Mouse (Mus musculus): ENCODE results near the gene Nek6. TPM values are rescaled to one million over a fixed set of nuclear protein-coding genes. Genes with fewer than 3 reads are reported as not detected.

The Nek6 gene
- polyA plus RNA-seq, 1 experiment: 25.6 TPM

DNA sequence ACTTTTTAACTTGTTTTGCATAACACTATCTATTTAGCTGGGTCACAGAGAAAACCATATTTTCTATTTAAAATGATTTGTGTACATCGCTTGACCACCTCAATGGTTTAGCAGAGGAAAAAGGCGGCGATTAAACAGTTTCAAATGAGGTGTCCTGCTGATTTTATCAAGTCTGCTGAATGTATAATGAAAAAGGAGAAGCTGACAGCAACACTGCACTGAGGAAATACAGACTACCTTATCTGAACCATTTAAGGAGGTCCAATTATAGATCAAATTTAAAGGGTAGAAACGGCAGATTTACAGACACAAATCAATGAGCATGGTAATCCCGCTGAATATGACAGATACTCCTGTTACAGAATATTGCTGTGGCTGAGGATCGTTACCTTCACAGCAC is 103.0 kb downstream of the Nek6 start:
- Histone ChIP-seq H3K4me2 (ENCODE audit: low read depth) (no peak overlapping the region), H3K79me2 (ENCODE audit: control insufficient read depth, insufficient read depth) (peaks cover 32% of the 10 kb centered on the region), H3K4me3 (no peak overlapping the region), H3K36me3 (ENCODE audit: control insufficient read depth, insufficient read depth) (peaks cover 23% of the 10 kb centered on the region), H3ac (ENCODE audit: control insufficient read depth, insufficient read length) (no peak overlapping the region), H3K27me3 (ENCODE audit: control insufficient read depth, insufficient read depth, insufficient read length) (no peaks in the 10 kb centered on the region)
- no peak for TF ChIP-seq SRF (IDR thresholded peaks at IDR 0.05; ENCODE audit: control insufficient read depth, insufficient read length, low read depth)
- no peak for TF ChIP-seq MYOD1 (IDR thresholded peaks at IDR 0.05; ENCODE audit: control insufficient read depth in 1 of 3, insufficient read length in 2 of 3, low read depth in 2 of 3)
- no peak for TF ChIP-seq E2F4 (IDR thresholded peaks at IDR 0.05; ENCODE audit: insufficient read depth)

DNA sequence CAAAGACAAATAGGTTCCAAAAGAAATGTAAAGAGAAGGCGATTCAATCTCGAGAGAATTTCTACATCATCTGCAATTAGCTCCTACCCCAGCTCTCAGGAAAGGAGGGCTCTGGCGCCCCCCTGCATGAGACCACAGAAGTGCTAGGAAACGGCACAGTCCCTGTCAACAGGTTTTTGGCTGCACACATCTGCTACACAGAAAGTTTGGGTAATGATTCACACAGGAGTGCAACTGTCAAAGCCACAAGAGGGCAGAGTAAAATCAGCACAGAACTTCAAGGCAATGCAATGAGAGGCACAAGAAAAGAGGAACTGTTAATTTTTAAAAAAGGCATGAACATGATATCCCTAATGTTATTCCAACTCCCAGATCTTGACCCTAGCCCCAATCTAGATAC is 104.6 kb downstream of the Nek6 start:
- Histone ChIP-seq H3K79me2 (ENCODE audit: control insufficient read depth, insufficient read depth) (peaks cover 33% of the 10 kb centered on the region), H3K27me3 (ENCODE audit: control insufficient read depth, insufficient read depth, insufficient read length) (no peaks in the 10 kb centered on the region), H3K4me2 (ENCODE audit: low read depth) (no peak overlapping the region), H3K4me3 (no peak overlapping the region), H3K36me3 (ENCODE audit: control insufficient read depth, insufficient read depth) (peaks cover 18% of the 10 kb centered on the region), H3ac (ENCODE audit: control insufficient read depth, insufficient read length) (no peak overlapping the region)
- peak in 1 of 3 experiments; percentile 4 for TF ChIP-seq MYOD1 (IDR thresholded peaks at IDR 0.05; ENCODE audit: control insufficient read depth in 1 of 3, insufficient read length in 2 of 3, low read depth in 2 of 3)
- no peak for TF ChIP-seq TCF12 (IDR thresholded peaks at IDR 0.05; ENCODE audit: insufficient read depth, poor library complexity, severe bottlenecking)
- no peak for TF ChIP-seq TCF3 (IDR thresholded peaks at IDR 0.05; ENCODE audit: insufficient read length, low read depth)
- TF ChIP-seq CEBPB (IDR thresholded peaks at IDR 0.05; ENCODE audit: insufficient read depth, poor library complexity, severe bottlenecking): no peak

GRCm38 (mm10) chr2:38616956-38617872 is 105.8 kb downstream of the Nek6 start:
- Histone ChIP-seq H3ac (ENCODE audit: control insufficient read depth, insufficient read length) (no peak overlapping the region), H3K4me3 (no peak overlapping the region), H3K79me2 (ENCODE audit: control insufficient read depth, insufficient read depth) (peaks cover 41% of the 10 kb centered on the region), H3K4me2 (ENCODE audit: low read depth) (no peak overlapping the region), H3K36me3 (ENCODE audit: control insufficient read depth, insufficient read depth) (peaks cover 13% of the 10 kb centered on the region), H3K27me3 (ENCODE audit: control insufficient read depth, insufficient read depth, insufficient read length) (no peaks in the 10 kb centered on the region)
- no peak for TF ChIP-seq MYOG (IDR thresholded peaks at IDR 0.05; ENCODE audit: control insufficient read depth in 1 of 3, insufficient read depth in 1 of 3, insufficient read length in 2 of 3, low read depth in 2 of 3)
- TF ChIP-seq CEBPB (IDR thresholded peaks at IDR 0.05; ENCODE audit: insufficient read depth, poor library complexity, severe bottlenecking): no peak
- no peak for TF ChIP-seq TCF12 (IDR thresholded peaks at IDR 0.05; ENCODE audit: insufficient read depth, poor library complexity, severe bottlenecking)
- no peak for TF ChIP-seq SRF (IDR thresholded peaks at IDR 0.05; ENCODE audit: control insufficient read depth, insufficient read length, low read depth)

- H3K4me2 ChIP-seq (ENCODE audit: low read depth): no peak overlapping the region
- peaks cover 13% of the 10 kb centered on the region for H3K36me3 ChIP-seq (ENCODE audit: control insufficient read depth, insufficient read depth)
- TF ChIP-seq REST (IDR thresholded peaks at IDR 0.05; ENCODE audit: insufficient read depth, insufficient read length): no peak
- TF ChIP-seq POLR2A (IDR thresholded peaks at IDR 0.05; ENCODE audit: insufficient read length, low read depth): no peak
- no peak for TF ChIP-seq TCF12 (IDR thresholded peaks at IDR 0.05; ENCODE audit: insufficient read depth, poor library complexity, severe bottlenecking)
- H3K27me3 ChIP-seq (ENCODE audit: control insufficient read depth, insufficient read depth, insufficient read length): no peaks in the 10 kb centered on the region
- H3ac ChIP-seq (ENCODE audit: control insufficient read depth, insufficient read length): no peak overlapping the region
- no peak overlapping the region for H3K4me3 ChIP-seq
- peaks cover 56% of the 10 kb centered on the region for H3K79me2 ChIP-seq (ENCODE audit: control insufficient read depth, insufficient read depth)
Observed at GRCm38 (mm10) chr2:38619777-38620176, 108.3 kb downstream of the Nek6 start.

GRCm38 (mm10) chr2:38621076-38621475 is 109.6 kb downstream of the Nek6 start:
- Histone ChIP-seq H3K4me2 (ENCODE audit: low read depth) (no peak overlapping the region), H3K4me3 (no peak overlapping the region), H3ac (ENCODE audit: control insufficient read depth, insufficient read length) (no peak overlapping the region), H3K79me2 (ENCODE audit: control insufficient read depth, insufficient read depth) (peaks cover 65% of the 10 kb centered on the region), H3K36me3 (ENCODE audit: control insufficient read depth, insufficient read depth) (peaks cover 16% of the 10 kb centered on the region), H3K27me3 (ENCODE audit: control insufficient read depth, insufficient read depth, insufficient read length) (no peaks in the 10 kb centered on the region)
- TF ChIP-seq MYOD1 (IDR thresholded peaks at IDR 0.05; ENCODE audit: control insufficient read depth in 1 of 3, insufficient read length in 2 of 3, low read depth in 2 of 3): no peak
- TF ChIP-seq POLR2A (IDR thresholded peaks at IDR 0.05; ENCODE audit: insufficient read length, low read depth): no peak
- TF ChIP-seq SRF (IDR thresholded peaks at IDR 0.05; ENCODE audit: control insufficient read depth, insufficient read length, low read depth): no peak
- no peak for TF ChIP-seq USF1 (IDR thresholded peaks at IDR 0.05; ENCODE audit: low read depth)
- no peak for TF ChIP-seq CEBPB (IDR thresholded peaks at IDR 0.05; ENCODE audit: insufficient read depth, poor library complexity, severe bottlenecking)
- TF ChIP-seq E2F4 (IDR thresholded peaks at IDR 0.05; ENCODE audit: insufficient read depth): no peak
- TF ChIP-seq TCF3 (IDR thresholded peaks at IDR 0.05; ENCODE audit: insufficient read length, low read depth): no peak
- no peak for TF ChIP-seq POLR2AphosphoS2 (IDR thresholded peaks at IDR 0.05; ENCODE audit: insufficient read length, low read depth)
- no peak for TF ChIP-seq MYOG (IDR thresholded peaks at IDR 0.05; ENCODE audit: control insufficient read depth in 1 of 3, insufficient read depth in 1 of 3, insufficient read length in 2 of 3, low read depth in 2 of 3)
- no peak for TF ChIP-seq TCF12 (IDR thresholded peaks at IDR 0.05; ENCODE audit: insufficient read depth, poor library complexity, severe bottlenecking)

Measured in myocyte (in vitro differentiated cells).